Mouse (Mus musculus) stomach, postnatal 0 days (tissue): Measurements from ENCODE around the gene Defb29.

Source experiments
- CTCF ChIP-seq: IDR thresholded peaks from 2 replicates; pipeline ENCODE4 v1.5.1; 2016; ENCODE audit warnings: antibody characterized with exemption, low read depth, mild to moderate bottlenecking, moderate library complexity
- EP300 ChIP-seq: optimal IDR thresholded peaks from 2 replicates; pipeline ENCODE3; 2016; ENCODE audit warnings: antibody characterized with exemption

DNA sequence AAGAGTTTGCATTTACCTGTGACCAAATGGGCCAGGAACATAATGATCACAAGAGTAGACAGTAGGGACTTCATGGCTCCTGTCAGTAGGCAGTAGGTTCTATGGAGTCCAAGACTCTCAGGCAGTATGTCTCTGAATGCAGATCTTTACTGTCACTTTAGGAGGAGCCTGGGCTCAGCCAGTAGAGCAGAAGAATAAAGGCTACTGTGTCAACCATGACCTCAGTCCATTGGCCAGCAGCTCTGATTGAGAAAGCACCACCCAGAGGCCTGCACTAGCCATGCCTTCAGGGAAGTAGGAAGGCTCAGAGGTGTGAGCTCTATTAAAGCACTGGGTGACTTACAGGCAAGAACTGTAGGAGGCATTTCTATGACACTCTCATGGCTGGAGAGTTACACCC lies 49.9 kb downstream of the Defb29 start, which contains the start of gene Defb22:
- TF ChIP-seq EP300, result no peak
- no peak for TF ChIP-seq CTCF
